Mouse (Mus musculus) hindbrain, embryonic 12.5 days (tissue): ENCODE measurements around the gene Olfr358. TPM values are rescaled to one million over a fixed set of nuclear protein-coding genes. Genes with fewer than 3 reads are reported as not detected.

ENCODE experiments used
- ATAC-seq: fragments of 200-750 bp; cut with Nextera tagmentation; 2 replicates; pipeline ENCODE4 v1.8.0; 2017; ENCODE audit warnings: moderate TSS enrichment; ENCODE audit not compliant: low FRiP score
- H3K27ac ChIP-seq: fragments of 300-500 bp; sonication (generic); 2 replicates; pipeline ENCODE4 v1.5.1; 2016; ENCODE audit warnings: mild to moderate bottlenecking
- H3K27me3 ChIP-seq: fragments of 300-500 bp; sonication (generic); 2 replicates; pipeline ENCODE4 v1.6.1; 2016; ENCODE audit warnings: mild to moderate bottlenecking
- H3K36me3 ChIP-seq: fragments of 300-500 bp; sonication (generic); 2 replicates; pipeline ENCODE4 v1.6.1; 2016; ENCODE audit warnings: mild to moderate bottlenecking
- H3K4me1 ChIP-seq: fragments of 300-500 bp; sonication (generic); 2 replicates; pipeline ENCODE4 v1.6.1; 2016
- H3K4me2 ChIP-seq: fragments of 300-500 bp; sonication (generic); replicated peaks from 2 replicates; pipeline ENCODE4 v1.6.1; 2016; ENCODE audit warnings: mild to moderate bottlenecking
- H3K4me3 ChIP-seq: fragments of 300-500 bp; sonication (generic); 2 replicates; pipeline ENCODE4 v1.5.1; 2016; ENCODE audit warnings: mild to moderate bottlenecking
- H3K9ac ChIP-seq: fragments of 300-500 bp; sonication (generic); 2 replicates; pipeline ENCODE4 v1.6.1; 2016; ENCODE audit warnings: mild to moderate bottlenecking, moderate library complexity
- H3K9me3 ChIP-seq: fragments of 300-500 bp; sonication (generic); replicated peaks from 2 replicates; pipeline ENCODE4 v1.6.1; 2016; ENCODE audit warnings: mild to moderate bottlenecking
- WGBS: fragments of 180-500 bp; shearing (Covaris S2); methylation state at CpG from one replicate; pipeline ENCODE4 v1.1.7; 2016; 5-methylcytosine and 5-hydroxymethylcytosine counted together
- polyA plus RNA-seq: library from polyadenylated mRNA; unstranded; fragments of >200 nt; fragmentation: Nextera tagmentation; extraction: Ambion mirVana; gene quantifications from 2 replicates; pipeline ENCODE4 v1.2.1, GENCODE M21; 2016

The Olfr358 gene
- polyA plus RNA-seq = not detected in 2 replicates

GRCm38 (mm10) chr2:37009235-37009634 lies at the start of gene Olfr358:
Olfr358 (minus strand) TSS chr2:37009335.
- ATAC-seq = no peak
- Histone ChIP-seq H3K4me1 (no peaks in the 10 kb centered on the region), H3K4me2 (no peak within 1 kb of the TSS), H3K9ac (no peak within 1 kb of the TSS), H3K36me3 (no peaks in the 10 kb centered on the region), H3K9me3 (peaks cover 16% of the 10 kb centered on the region), H3K27me3 (no peaks in the 10 kb centered on the region), H3K4me3 (no peak within 1 kb of the TSS), H3K27ac (no peak within 1 kb of the TSS)

- Histone ChIP-seq H3K4me3 (no peak overlapping the region), H3K27ac (no peak overlapping the region)
- 81% methylated on average over 1 of the region's 1 CpGs for WGBS
Measured at GRCm38 (mm10) chr2:36997030-36997429, 12.1 kb downstream of the Olfr358 start.

GRCm38 (mm10) chr2:36993527-36993926 lies 15.6 kb downstream of the Olfr358 start, which contains the start of gene Olfr357:
Olfr357 (plus strand) TSS chr2:36993827.
- no peak for ATAC-seq
- 61% methylated on average over 1 of the region's 1 CpGs for WGBS
- H3K4me2 ChIP-seq = no peak within 1 kb of the TSS

More at GRCm38 (mm10) chr2:36997030-36997429, 12.1 kb downstream of the Olfr358 start:
- peaks cover 6% of the 10 kb centered on the region for H3K9me3 ChIP-seq
- no peak for ATAC-seq
- no peaks in the 10 kb centered on the region for H3K4me1 ChIP-seq
- H3K27me3 ChIP-seq = no peaks in the 10 kb centered on the region
- H3K36me3 ChIP-seq = no peaks in the 10 kb centered on the region
- H3K4me2 ChIP-seq = no peak overlapping the region
- no peak overlapping the region for H3K9ac ChIP-seq

More at GRCm38 (mm10) chr2:36993527-36993926, 15.6 kb downstream of the Olfr358 start, which contains the start of gene Olfr357:
- peaks cover 6% of the 10 kb centered on the region for H3K9me3 ChIP-seq
- H3K27ac ChIP-seq = no peak within 1 kb of the TSS
- H3K9ac ChIP-seq = no peak within 1 kb of the TSS
- H3K4me3 ChIP-seq = no peak within 1 kb of the TSS
- no peaks in the 10 kb centered on the region for H3K27me3 ChIP-seq
- H3K36me3 ChIP-seq = no peaks in the 10 kb centered on the region
- no peaks in the 10 kb centered on the region for H3K4me1 ChIP-seq

Other genes with a start within 250 kb of the Olfr358 start
- not detected in 2 replicates for gene Olfr348, start 225.1 kb downstream of the Olfr358 start, polyA plus RNA-seq
- not detected in 2 replicates for gene Olfr50, start 218.8 kb downstream of the Olfr358 start, polyA plus RNA-seq
- not detected in 2 replicates for gene Olfr3, start 192.3 kb downstream of the Olfr358 start, polyA plus RNA-seq
- gene Olfr350, start 163.0 kb downstream of the Olfr358 start, polyA plus RNA-seq = not detected in 2 replicates
- not detected in 2 replicates for gene Olfr351, start 146.7 kb downstream of the Olfr358 start, polyA plus RNA-seq
- not detected in 2 replicates for gene Olfr352, start 140.9 kb downstream of the Olfr358 start, polyA plus RNA-seq
- gene Olfr353, start 116.4 kb downstream of the Olfr358 start, polyA plus RNA-seq = not detected in 2 replicates
- gene Olfr354, start 103.7 kb downstream of the Olfr358 start, polyA plus RNA-seq = not detected in 2 replicates
- gene Olfr355, start 80.4 kb downstream of the Olfr358 start, polyA plus RNA-seq = not detected in 2 replicates
- gene Olfr356, start 72.2 kb downstream of the Olfr358 start, polyA plus RNA-seq = not detected in 2 replicates
- gene Olfr357, start 15.5 kb downstream of the Olfr358 start, polyA plus RNA-seq = not detected in 2 replicates
- gene Olfr360, start 56.4 kb upstream of the Olfr358 start, polyA plus RNA-seq = not detected in 2 replicates
- gene Olfr361, start 80.0 kb upstream of the Olfr358 start, polyA plus RNA-seq = not detected in 2 replicates
- not detected in 2 replicates for gene Olfr362, start 108.6 kb upstream of the Olfr358 start, polyA plus RNA-seq
- not detected in 2 replicates for gene Olfr364-ps1, start 130.0 kb upstream of the Olfr358 start, polyA plus RNA-seq
- not detected in 2 replicates for gene Olfr365, start 178.9 kb upstream of the Olfr358 start, polyA plus RNA-seq
- not detected in 2 replicates for gene Olfr366, start 202.2 kb upstream of the Olfr358 start, polyA plus RNA-seq